Mouse (Mus musculus): Measurements from ENCODE around the gene Cnnm2. TPM values are rescaled to one million over a fixed set of nuclear protein-coding genes. Genes with fewer than 3 reads are reported as not detected.

Gene Cnnm2
- polyA plus RNA-seq, 1 experiment from 2014 or later, result 4.2 TPM

GRCm38 (mm10) chr19:46856232-46856631 is 94.8 kb downstream of the Cnnm2 start:
- Histone ChIP-seq H3K9me3 (ENCODE audit: control insufficient read depth, low read length) (no peaks in the 10 kb centered on the region), H3K27ac (replicated peaks; ENCODE audit: low read depth, low read length) (no peak overlapping the region), H3K27me3 (replicated peaks; ENCODE audit: control insufficient read depth, insufficient read depth, low read length) (no peaks in the 10 kb centered on the region), H3K9ac (ENCODE audit: low read depth, low read length) (peak overlapping the region; percentile 46), H3K4me1 (ENCODE audit: control insufficient read depth, insufficient read depth, low read length) (no peaks in the 10 kb centered on the region), H3K4me2 (ENCODE audit: low read depth, low read length) (no peak overlapping the region), H3K36me3 (ENCODE audit: control insufficient read depth, insufficient read depth, low read length) (no peaks in the 10 kb centered on the region), H3K4me3 (ENCODE audit: low read depth, low read length) (no peak overlapping the region)
- ATAC-seq (ENCODE audit: low read depth), result no peak
- no peak for DNase-seq (ENCODE audit: low spot score)
- 54% methylated on average over 6 of the region's 6 CpGs for WGBS

GRCm38 (mm10) chr19:46856780-46857179 is 95.4 kb downstream of the Cnnm2 start:
- Histone ChIP-seq H3K4me1 (ENCODE audit: control insufficient read depth, insufficient read depth, low read length) (no peaks in the 10 kb centered on the region), H3K27ac (replicated peaks; ENCODE audit: low read depth, low read length) (no peak overlapping the region), H3K27me3 (replicated peaks; ENCODE audit: control insufficient read depth, insufficient read depth, low read length) (no peaks in the 10 kb centered on the region), H3K36me3 (ENCODE audit: control insufficient read depth, insufficient read depth, low read length) (no peaks in the 10 kb centered on the region), H3K9me3 (ENCODE audit: control insufficient read depth, low read length) (no peaks in the 10 kb centered on the region), H3K4me3 (ENCODE audit: low read depth, low read length) (no peak overlapping the region), H3K9ac (ENCODE audit: low read depth, low read length) (no peak overlapping the region), H3K4me2 (ENCODE audit: low read depth, low read length) (no peak overlapping the region)
- DNase-seq (ENCODE audit: low spot score), result no peak
- no peak for ATAC-seq (ENCODE audit: low read depth)
- 35% methylated on average over 10 of the region's 10 CpGs for WGBS

- ATAC-seq (ENCODE audit: low read depth), result peak; percentile 50; the same call in 1 of the 2 replicates
Measured at GRCm38 (mm10) chr19:46857277-46857989, 96.0 kb downstream of the Cnnm2 start.

GRCm38 (mm10) chr19:46858200-46858599 is 96.8 kb downstream of the Cnnm2 start:
- WGBS, result 89% methylated on average over 7 of the region's 7 CpGs
- Histone ChIP-seq H3K27me3 (replicated peaks; ENCODE audit: control insufficient read depth, insufficient read depth, low read length) (no peaks in the 10 kb centered on the region), H3K9ac (ENCODE audit: low read depth, low read length) (no peak overlapping the region), H3K9me3 (ENCODE audit: control insufficient read depth, low read length) (no peaks in the 10 kb centered on the region), H3K4me2 (ENCODE audit: low read depth, low read length) (no peak overlapping the region), H3K27ac (replicated peaks; ENCODE audit: low read depth, low read length) (no peak overlapping the region), H3K36me3 (ENCODE audit: control insufficient read depth, insufficient read depth, low read length) (no peaks in the 10 kb centered on the region), H3K4me1 (ENCODE audit: control insufficient read depth, insufficient read depth, low read length) (no peaks in the 10 kb centered on the region), H3K4me3 (ENCODE audit: low read depth, low read length) (no peak overlapping the region)
- DNase-seq (ENCODE audit: low spot score) (no peak), ATAC-seq (ENCODE audit: low read depth) (no peak)

More at GRCm38 (mm10) chr19:46857277-46857989, 96.0 kb downstream of the Cnnm2 start:
- no peaks in the 10 kb centered on the region for H3K9me3 ChIP-seq (ENCODE audit: control insufficient read depth, low read length)
- H3K9ac ChIP-seq (ENCODE audit: low read depth, low read length), result no peak overlapping the region
- DNase-seq (ENCODE audit: low spot score), result peak; percentile 50
- H3K4me2 ChIP-seq (ENCODE audit: low read depth, low read length), result no peak overlapping the region
- 54% methylated on average over 9 of the region's 9 CpGs for WGBS
- H3K27me3 ChIP-seq (replicated peaks; ENCODE audit: control insufficient read depth, insufficient read depth, low read length), result no peaks in the 10 kb centered on the region
- no peak overlapping the region for H3K27ac ChIP-seq (replicated peaks; ENCODE audit: low read depth, low read length)
- H3K4me3 ChIP-seq (ENCODE audit: low read depth, low read length), result no peak overlapping the region
- H3K36me3 ChIP-seq (ENCODE audit: control insufficient read depth, insufficient read depth, low read length), result no peaks in the 10 kb centered on the region
- no peaks in the 10 kb centered on the region for H3K4me1 ChIP-seq (ENCODE audit: control insufficient read depth, insufficient read depth, low read length)

- ATAC-seq (ENCODE audit: low read depth), result no peak
- H3K9ac ChIP-seq (ENCODE audit: low read depth, low read length), result no peak overlapping the region
- no peaks in the 10 kb centered on the region for H3K4me1 ChIP-seq (ENCODE audit: control insufficient read depth, insufficient read depth, low read length)
- H3K4me3 ChIP-seq (ENCODE audit: low read depth, low read length), result no peak overlapping the region
- no peaks in the 10 kb centered on the region for H3K27me3 ChIP-seq (replicated peaks; ENCODE audit: control insufficient read depth, insufficient read depth, low read length)
- no peak overlapping the region for H3K4me2 ChIP-seq (ENCODE audit: low read depth, low read length)
- no peak for DNase-seq (ENCODE audit: low spot score)
- H3K9me3 ChIP-seq (ENCODE audit: control insufficient read depth, low read length), result no peaks in the 10 kb centered on the region
- WGBS, result 48% methylated on average over 3 of the region's 3 CpGs
- no peak overlapping the region for H3K27ac ChIP-seq (replicated peaks; ENCODE audit: low read depth, low read length)
- H3K36me3 ChIP-seq (ENCODE audit: control insufficient read depth, insufficient read depth, low read length), result no peaks in the 10 kb centered on the region
Measured at GRCm38 (mm10) chr19:46862556-46862955, 101.2 kb downstream of the Cnnm2 start.

GRCm38 (mm10) chr19:46863236-46863927 is 102.0 kb downstream of the Cnnm2 start:
- Histone ChIP-seq H3K36me3 (ENCODE audit: control insufficient read depth, insufficient read depth, low read length) (no peaks in the 10 kb centered on the region), H3K4me2 (ENCODE audit: low read depth, low read length) (no peak overlapping the region), H3K27ac (replicated peaks; ENCODE audit: low read depth, low read length) (no peak overlapping the region), H3K9ac (ENCODE audit: low read depth, low read length) (no peak overlapping the region), H3K4me3 (ENCODE audit: low read depth, low read length) (no peak overlapping the region), H3K9me3 (ENCODE audit: control insufficient read depth, low read length) (no peaks in the 10 kb centered on the region), H3K27me3 (replicated peaks; ENCODE audit: control insufficient read depth, insufficient read depth, low read length) (no peaks in the 10 kb centered on the region), H3K4me1 (ENCODE audit: control insufficient read depth, insufficient read depth, low read length) (no peaks in the 10 kb centered on the region)
- WGBS, result 86% methylated on average over 17 of the region's 17 CpGs
- no peak for ATAC-seq (ENCODE audit: low read depth)
- DNase-seq (ENCODE audit: low spot score), result no peak

- Histone ChIP-seq H3K27me3 (replicated peaks; ENCODE audit: control insufficient read depth, insufficient read depth, low read length) (no peaks in the 10 kb centered on the region), H3K9ac (ENCODE audit: low read depth, low read length) (no peak overlapping the region), H3K27ac (replicated peaks; ENCODE audit: low read depth, low read length) (no peak overlapping the region), H3K4me3 (ENCODE audit: low read depth, low read length) (no peak overlapping the region), H3K9me3 (ENCODE audit: control insufficient read depth, low read length) (no peaks in the 10 kb centered on the region), H3K36me3 (ENCODE audit: control insufficient read depth, insufficient read depth, low read length) (no peaks in the 10 kb centered on the region), H3K4me2 (ENCODE audit: low read depth, low read length) (no peak overlapping the region), H3K4me1 (ENCODE audit: control insufficient read depth, insufficient read depth, low read length) (0 out of 2 replicates have a peak, but pooled peaks cover 1% of the 10 kb centered on the region)
- DNase-seq (ENCODE audit: low spot score), result no peak
- 47% methylated on average over 6 of the region's 6 CpGs for WGBS
- no peak for ATAC-seq (ENCODE audit: low read depth)
Measured at GRCm38 (mm10) chr19:46864079-46864478, 102.7 kb downstream of the Cnnm2 start.

GRCm38 (mm10) chr19:46864731-46865331 is 103.4 kb downstream of the Cnnm2 start:
- DNase-seq (ENCODE audit: low spot score), result no peak
- H3K9ac ChIP-seq (ENCODE audit: low read depth, low read length), result no peak overlapping the region
- no peaks in the 10 kb centered on the region for H3K36me3 ChIP-seq (ENCODE audit: control insufficient read depth, insufficient read depth, low read length)
- no peak overlapping the region for H3K4me3 ChIP-seq (ENCODE audit: low read depth, low read length)
- no peak overlapping the region for H3K4me2 ChIP-seq (ENCODE audit: low read depth, low read length)
- ATAC-seq (ENCODE audit: low read depth), result no peak
- WGBS, result 52% methylated on average over 6 of the region's 6 CpGs
- no peak overlapping the region for H3K27ac ChIP-seq (replicated peaks; ENCODE audit: low read depth, low read length)
- no peaks in the 10 kb centered on the region for H3K9me3 ChIP-seq (ENCODE audit: control insufficient read depth, low read length)
- no peaks in the 10 kb centered on the region for H3K27me3 ChIP-seq (replicated peaks; ENCODE audit: control insufficient read depth, insufficient read depth, low read length)
- H3K4me1 ChIP-seq (ENCODE audit: control insufficient read depth, insufficient read depth, low read length), result 0 out of 2 replicates have a peak, but pooled peaks cover 5% of the 10 kb centered on the region

All from embryonic facial prominence, embryonic 14.5 days (tissue).